Mouse (Mus musculus): ENCODE data around the gene Tenm4. TPM values are rescaled to one million over a fixed set of nuclear protein-coding genes. Genes with fewer than 3 reads are reported as not detected.

The Tenm4 gene
- polyA plus RNA-seq, 1 experiment from 2014 or later = 28.1 TPM

DNA sequence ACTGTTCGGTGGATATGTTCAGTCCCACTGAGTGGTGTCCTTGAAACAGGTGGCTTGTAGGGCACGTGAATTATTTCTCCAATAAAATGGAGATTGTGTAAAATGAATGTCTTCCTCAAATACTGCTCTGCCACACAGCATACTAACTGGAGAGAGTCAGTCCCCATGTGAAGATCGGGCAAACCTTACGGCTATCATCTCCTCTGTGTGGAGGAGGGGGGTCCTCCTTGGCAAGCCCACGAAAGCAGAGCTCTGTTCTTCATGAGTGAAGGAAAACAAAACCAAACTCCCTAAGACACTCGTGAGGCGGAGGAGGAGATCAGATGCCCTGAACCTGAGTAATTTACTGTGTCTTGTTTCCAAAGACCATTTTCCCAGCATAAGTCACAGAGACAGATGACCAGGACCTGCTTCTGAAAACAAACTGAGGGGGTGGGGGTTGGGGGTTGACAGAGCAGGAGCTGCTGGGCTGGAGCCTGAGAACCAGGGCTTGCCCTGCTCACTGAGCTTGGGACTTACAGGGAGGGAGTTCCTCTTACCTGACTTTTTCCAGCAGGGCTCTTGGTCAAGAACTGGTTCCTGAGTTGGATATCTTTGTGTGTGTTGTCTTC lies 464.9 kb downstream of the Tenm4 start:
- Histone ChIP-seq H3K9me3 (replicated peaks; ENCODE audit: control insufficient read depth, low read length) (no peaks in the 10 kb centered on the region), H3K4me3 (ENCODE audit: low read depth, low read length) (no peak overlapping the region), H3K36me3 (replicated peaks; ENCODE audit: control insufficient read depth, insufficient read depth, low read depth, low read length) (no peaks in the 10 kb centered on the region), H3K4me2 (ENCODE audit: low read depth, low read length) (no peak overlapping the region), H3K27me3 (ENCODE audit: control insufficient read depth, insufficient read depth, low read length) (no peaks in the 10 kb centered on the region), H3K27ac (replicated peaks; ENCODE audit: low read depth, low read length) (no peak overlapping the region), H3K9ac (replicated peaks; ENCODE audit: low read length) (no peak overlapping the region), H3K4me1 (ENCODE audit: control insufficient read depth, insufficient read depth, low read length) (no peaks in the 10 kb centered on the region)
- ATAC-seq (replicated peaks; ENCODE audit: insufficient number of reproducible peaks, low FRiP score, low TSS enrichment, low read depth) (no peak), DNase-seq (ENCODE audit: low spot score) (no peak)
- 53% methylated on average over 7 of the region's 7 CpGs for WGBS

DNA sequence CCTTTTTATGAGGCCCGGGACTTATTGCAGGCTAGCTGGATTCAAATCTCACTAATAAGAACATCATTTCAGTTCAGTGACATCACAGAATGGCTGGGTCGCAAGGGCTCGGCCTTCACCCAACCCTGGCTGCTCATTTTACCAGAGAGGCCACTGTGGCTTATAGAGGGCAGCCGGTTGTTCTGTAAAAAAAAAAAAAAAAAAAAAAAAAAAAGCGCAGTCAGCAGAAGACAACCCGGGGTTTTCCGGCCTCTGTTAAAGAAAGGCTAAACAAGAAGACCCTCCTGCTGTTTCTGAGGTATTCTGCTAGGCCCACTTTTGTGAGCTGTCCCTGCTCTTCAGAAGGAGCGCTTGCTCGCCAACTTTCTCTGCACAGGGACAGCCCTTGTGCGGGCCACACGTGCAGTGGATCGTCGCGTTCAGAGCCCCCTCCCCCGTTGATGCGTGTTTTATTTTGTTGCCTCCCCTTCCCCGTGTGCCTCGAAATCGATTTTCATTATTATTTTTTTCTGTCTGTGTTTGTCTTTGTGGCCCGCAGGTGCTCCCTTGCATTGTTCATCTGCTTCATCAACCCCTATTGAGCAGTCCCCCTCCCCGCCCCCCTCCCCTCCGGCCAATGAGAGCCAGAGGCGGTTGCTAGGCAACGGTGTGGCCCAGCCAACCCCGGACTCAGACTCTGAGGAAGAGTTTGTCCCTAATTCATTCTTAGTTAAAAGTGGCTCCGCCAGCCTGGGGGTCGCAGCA lies 472.6 kb downstream of the Tenm4 start:
- no peaks in the 10 kb centered on the region for H3K36me3 ChIP-seq (replicated peaks; ENCODE audit: control insufficient read depth, insufficient read depth, low read depth, low read length)
- H3K4me3 ChIP-seq (ENCODE audit: low read depth, low read length) = peak overlapping the region; percentile 36
- ATAC-seq (replicated peaks; ENCODE audit: insufficient number of reproducible peaks, low FRiP score, low TSS enrichment, low read depth) (peak; percentile 91), DNase-seq (ENCODE audit: low spot score) (peak; percentile 94)
- no peak overlapping the region for H3K27ac ChIP-seq (replicated peaks; ENCODE audit: low read depth, low read length)
- no peaks in the 10 kb centered on the region for H3K9me3 ChIP-seq (replicated peaks; ENCODE audit: control insufficient read depth, low read length)
- no peaks in the 10 kb centered on the region for H3K27me3 ChIP-seq (ENCODE audit: control insufficient read depth, insufficient read depth, low read length)
- H3K4me1 ChIP-seq (ENCODE audit: control insufficient read depth, insufficient read depth, low read length) = peaks cover 3% of the 10 kb centered on the region
- peak overlapping the region; percentile 5 for H3K9ac ChIP-seq (replicated peaks; ENCODE audit: low read length)
- WGBS = under 1% methylated on average over 26 of the region's 27 CpGs
- H3K4me2 ChIP-seq (ENCODE audit: low read depth, low read length) = peak overlapping the region; percentile 66

DNA sequence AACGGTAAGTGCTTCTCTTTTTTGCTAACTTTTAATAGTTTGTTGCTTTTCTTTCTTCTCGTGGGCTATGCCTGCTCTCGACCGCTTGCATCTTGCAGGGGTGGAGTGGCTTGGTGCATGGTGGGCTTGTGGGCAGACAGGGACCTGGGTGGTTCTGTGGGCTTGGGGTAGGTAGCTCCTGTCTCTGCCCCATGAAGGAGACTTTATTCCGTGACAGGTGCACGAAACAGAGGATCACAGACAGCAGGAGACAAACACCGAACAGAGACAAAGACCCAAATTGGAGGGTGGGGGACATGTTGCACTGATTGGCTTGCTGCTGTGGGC lies 473.1 kb downstream of the Tenm4 start:
- Histone ChIP-seq H3K9ac (replicated peaks; ENCODE audit: low read length) (peak overlapping the region; percentile 5), H3K4me1 (ENCODE audit: control insufficient read depth, insufficient read depth, low read length) (peaks cover 3% of the 10 kb centered on the region), H3K36me3 (replicated peaks; ENCODE audit: control insufficient read depth, insufficient read depth, low read depth, low read length) (no peaks in the 10 kb centered on the region), H3K4me2 (ENCODE audit: low read depth, low read length) (peak overlapping the region; percentile 66), H3K27me3 (ENCODE audit: control insufficient read depth, insufficient read depth, low read length) (no peaks in the 10 kb centered on the region), H3K4me3 (ENCODE audit: low read depth, low read length) (peak overlapping the region; percentile 36), H3K9me3 (replicated peaks; ENCODE audit: control insufficient read depth, low read length) (no peaks in the 10 kb centered on the region), H3K27ac (replicated peaks; ENCODE audit: low read depth, low read length) (no peak overlapping the region)
- ATAC-seq (replicated peaks; ENCODE audit: insufficient number of reproducible peaks, low FRiP score, low TSS enrichment, low read depth) = peak; percentile 64
- 8% methylated on average over 7 of the region's 7 CpGs for WGBS
- no peak for DNase-seq (ENCODE audit: low spot score)

DNA sequence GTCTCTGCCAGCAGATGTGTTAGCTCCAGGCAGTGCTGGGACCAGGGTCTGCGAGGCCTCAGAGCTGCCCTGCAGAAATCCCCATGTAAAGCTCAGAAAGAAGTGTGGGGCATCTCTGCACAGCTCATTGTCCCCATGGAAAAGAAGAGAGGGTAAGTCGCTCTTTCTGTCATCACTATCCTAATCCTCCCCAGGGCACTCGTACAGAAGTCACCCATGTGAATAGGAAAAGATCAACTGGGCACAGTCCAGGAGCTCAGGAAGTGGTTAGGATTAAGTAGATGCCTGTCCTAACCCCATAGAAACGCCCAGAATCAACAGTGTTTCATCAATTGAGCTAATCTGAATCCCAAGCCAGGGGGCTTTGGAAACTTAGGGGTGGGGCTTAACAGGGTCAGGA lies 476.6 kb downstream of the Tenm4 start:
- Histone ChIP-seq H3K9ac (replicated peaks; ENCODE audit: low read length) (no peak overlapping the region), H3K4me1 (ENCODE audit: control insufficient read depth, insufficient read depth, low read length) (peaks cover 7% of the 10 kb centered on the region), H3K9me3 (replicated peaks; ENCODE audit: control insufficient read depth, low read length) (no peaks in the 10 kb centered on the region), H3K36me3 (replicated peaks; ENCODE audit: control insufficient read depth, insufficient read depth, low read depth, low read length) (no peaks in the 10 kb centered on the region), H3K4me3 (ENCODE audit: low read depth, low read length) (no peak overlapping the region), H3K4me2 (ENCODE audit: low read depth, low read length) (no peak overlapping the region), H3K27ac (replicated peaks; ENCODE audit: low read depth, low read length) (no peak overlapping the region), H3K27me3 (ENCODE audit: control insufficient read depth, insufficient read depth, low read length) (no peaks in the 10 kb centered on the region)
- DNase-seq (ENCODE audit: low spot score) (no peak), ATAC-seq (replicated peaks; ENCODE audit: insufficient number of reproducible peaks, low FRiP score, low TSS enrichment, low read depth) (no peak)
- WGBS = 17% methylated on average over 4 of the region's 4 CpGs

DNA sequence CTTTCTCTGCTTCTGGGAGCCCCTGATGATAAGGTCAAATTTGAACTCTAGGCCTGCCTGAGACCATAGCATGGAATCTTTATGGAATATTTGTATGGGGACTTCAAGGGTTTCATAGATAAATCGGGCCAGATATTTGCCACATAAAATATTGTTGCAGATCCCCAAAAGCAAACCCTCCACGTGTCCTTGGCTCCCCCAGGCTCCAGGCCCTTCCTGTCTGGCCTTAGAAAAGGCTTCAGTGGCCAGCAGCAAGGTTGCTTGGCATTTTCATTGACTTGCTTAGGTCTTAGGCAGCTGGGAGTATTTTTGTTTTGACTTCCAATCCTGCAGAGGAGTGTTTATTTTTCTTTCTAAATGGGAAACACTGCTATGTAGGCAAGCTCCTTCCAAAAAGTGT lies 477.6 kb downstream of the Tenm4 start:
- DNase-seq (ENCODE audit: low spot score) = no peak
- Histone ChIP-seq H3K4me1 (ENCODE audit: control insufficient read depth, insufficient read depth, low read length) (peaks cover 9% of the 10 kb centered on the region), H3K27me3 (ENCODE audit: control insufficient read depth, insufficient read depth, low read length) (no peaks in the 10 kb centered on the region), H3K27ac (replicated peaks; ENCODE audit: low read depth, low read length) (no peak overlapping the region), H3K4me3 (ENCODE audit: low read depth, low read length) (no peak overlapping the region), H3K9me3 (replicated peaks; ENCODE audit: control insufficient read depth, low read length) (no peaks in the 10 kb centered on the region), H3K9ac (replicated peaks; ENCODE audit: low read length) (no peak overlapping the region), H3K36me3 (replicated peaks; ENCODE audit: control insufficient read depth, insufficient read depth, low read depth, low read length) (no peaks in the 10 kb centered on the region), H3K4me2 (ENCODE audit: low read depth, low read length) (no peak overlapping the region)
- no peak for ATAC-seq (replicated peaks; ENCODE audit: insufficient number of reproducible peaks, low FRiP score, low TSS enrichment, low read depth)
- WGBS = 43% methylated on average over 2 of the region's 2 CpGs

DNA sequence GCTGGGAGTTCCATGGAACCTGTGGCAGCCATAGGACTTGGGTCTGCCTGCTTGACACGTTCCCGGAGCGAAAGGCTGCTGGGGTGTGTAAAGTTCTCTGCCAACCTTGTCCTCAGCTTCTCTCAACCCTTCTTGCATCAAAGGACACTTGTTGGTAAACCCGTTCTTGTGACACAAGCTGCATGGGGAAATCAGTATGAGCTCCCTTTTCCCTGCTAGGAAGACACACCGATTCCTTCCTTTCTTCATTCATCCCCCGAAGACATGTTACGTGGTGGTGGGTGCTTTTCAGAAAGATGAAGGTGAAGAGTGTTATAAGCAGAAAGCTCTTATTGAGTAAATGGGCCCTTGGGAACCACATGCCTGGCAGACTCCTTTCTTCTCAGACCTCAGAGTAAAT lies 478.1 kb downstream of the Tenm4 start:
- H3K27ac ChIP-seq (replicated peaks; ENCODE audit: low read depth, low read length) = no peak overlapping the region
- H3K9ac ChIP-seq (replicated peaks; ENCODE audit: low read length) = no peak overlapping the region
- H3K36me3 ChIP-seq (replicated peaks; ENCODE audit: control insufficient read depth, insufficient read depth, low read depth, low read length) = no peaks in the 10 kb centered on the region
- no peak overlapping the region for H3K4me3 ChIP-seq (ENCODE audit: low read depth, low read length)
- H3K4me2 ChIP-seq (ENCODE audit: low read depth, low read length) = no peak overlapping the region
- WGBS = 78% methylated on average over 7 of the region's 7 CpGs
- H3K4me1 ChIP-seq (ENCODE audit: control insufficient read depth, insufficient read depth, low read length) = peaks cover 13% of the 10 kb centered on the region
- DNase-seq (ENCODE audit: low spot score) (no peak), ATAC-seq (replicated peaks; ENCODE audit: insufficient number of reproducible peaks, low FRiP score, low TSS enrichment, low read depth) (no peak)
- H3K27me3 ChIP-seq (ENCODE audit: control insufficient read depth, insufficient read depth, low read length) = no peaks in the 10 kb centered on the region
- no peaks in the 10 kb centered on the region for H3K9me3 ChIP-seq (replicated peaks; ENCODE audit: control insufficient read depth, low read length)

DNA sequence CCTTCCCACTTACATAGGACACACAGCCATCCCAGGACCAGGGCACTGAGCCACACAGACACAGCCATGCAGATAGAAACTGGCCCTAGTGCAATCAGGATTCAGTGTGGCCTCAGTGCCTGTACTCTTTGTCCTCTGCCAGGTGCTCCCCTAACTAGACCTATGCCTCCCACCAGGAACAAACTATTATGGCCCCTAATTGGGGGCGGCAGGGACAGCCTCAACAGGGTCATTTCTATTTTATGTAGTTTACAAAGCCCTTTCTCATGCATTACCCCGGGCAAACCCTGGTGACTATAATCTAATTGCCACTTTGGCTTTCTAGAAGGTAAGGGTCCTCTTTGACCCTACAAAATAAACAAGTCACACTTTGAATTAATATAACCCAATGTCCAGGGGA lies 479.4 kb downstream of the Tenm4 start:
- no peak overlapping the region for H3K4me3 ChIP-seq (ENCODE audit: low read depth, low read length)
- DNase-seq (ENCODE audit: low spot score) = no peak
- H3K27ac ChIP-seq (replicated peaks; ENCODE audit: low read depth, low read length) = no peak overlapping the region
- no peak for ATAC-seq (replicated peaks; ENCODE audit: insufficient number of reproducible peaks, low FRiP score, low TSS enrichment, low read depth)
- no peaks in the 10 kb centered on the region for H3K27me3 ChIP-seq (ENCODE audit: control insufficient read depth, insufficient read depth, low read length)
- no peak overlapping the region for H3K9ac ChIP-seq (replicated peaks; ENCODE audit: low read length)
- no peak overlapping the region for H3K4me2 ChIP-seq (ENCODE audit: low read depth, low read length)
- H3K36me3 ChIP-seq (replicated peaks; ENCODE audit: control insufficient read depth, insufficient read depth, low read depth, low read length) = no peaks in the 10 kb centered on the region
- peaks cover 16% of the 10 kb centered on the region for H3K4me1 ChIP-seq (ENCODE audit: control insufficient read depth, insufficient read depth, low read length)
- H3K9me3 ChIP-seq (replicated peaks; ENCODE audit: control insufficient read depth, low read length) = no peaks in the 10 kb centered on the region
- 20% methylated on average over 2 of the region's 2 CpGs for WGBS

DNA sequence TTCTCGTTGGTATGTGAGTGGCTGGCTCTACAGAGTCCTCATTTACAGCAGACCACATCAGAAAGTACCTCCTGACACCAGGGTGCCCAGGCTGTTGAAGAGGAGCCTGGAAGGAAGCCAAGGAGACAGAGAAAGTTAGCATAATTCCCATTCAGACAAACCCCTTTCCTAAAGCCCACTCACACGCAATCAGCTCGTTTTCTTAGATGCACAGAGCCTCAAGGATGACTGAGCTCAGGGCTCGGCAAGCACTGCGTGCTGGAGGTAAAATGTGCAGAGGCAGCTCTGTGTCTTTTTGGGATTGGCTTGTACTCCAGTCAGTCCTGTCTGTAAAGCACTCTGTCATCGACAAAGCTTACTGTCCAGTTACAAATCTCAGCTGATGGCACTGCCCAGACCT lies 480.0 kb downstream of the Tenm4 start:
- no peak overlapping the region for H3K4me2 ChIP-seq (ENCODE audit: low read depth, low read length)
- H3K36me3 ChIP-seq (replicated peaks; ENCODE audit: control insufficient read depth, insufficient read depth, low read depth, low read length) = no peaks in the 10 kb centered on the region
- no peak overlapping the region for H3K9ac ChIP-seq (replicated peaks; ENCODE audit: low read length)
- H3K4me1 ChIP-seq (ENCODE audit: control insufficient read depth, insufficient read depth, low read length) = peaks cover 17% of the 10 kb centered on the region
- DNase-seq (ENCODE audit: low spot score) (no peak), ATAC-seq (replicated peaks; ENCODE audit: insufficient number of reproducible peaks, low FRiP score, low TSS enrichment, low read depth) (no peak)
- no peak overlapping the region for H3K27ac ChIP-seq (replicated peaks; ENCODE audit: low read depth, low read length)
- no peak overlapping the region for H3K4me3 ChIP-seq (ENCODE audit: low read depth, low read length)
- no peaks in the 10 kb centered on the region for H3K27me3 ChIP-seq (ENCODE audit: control insufficient read depth, insufficient read depth, low read length)
- 40% methylated on average over 6 of the region's 6 CpGs for WGBS
- no peaks in the 10 kb centered on the region for H3K9me3 ChIP-seq (replicated peaks; ENCODE audit: control insufficient read depth, low read length)

Measured in embryonic facial prominence, embryonic 11.5 days (tissue).